Mouse (Mus musculus) lung, postnatal 0 days (tissue): Measurements from ENCODE around the gene Treh.

Experiments used
- CTCF ChIP-seq: IDR thresholded peaks from 2 replicates; pipeline ENCODE4 v1.5.1; 2016; ENCODE audit warnings: antibody characterized with exemption, mild to moderate bottlenecking
- EP300 ChIP-seq: IDR thresholded peaks from 2 replicates; pipeline ENCODE4 v1.6.1; 2016; ENCODE audit warnings: antibody characterized with exemption, mild to moderate bottlenecking, control low read depth

DNA sequence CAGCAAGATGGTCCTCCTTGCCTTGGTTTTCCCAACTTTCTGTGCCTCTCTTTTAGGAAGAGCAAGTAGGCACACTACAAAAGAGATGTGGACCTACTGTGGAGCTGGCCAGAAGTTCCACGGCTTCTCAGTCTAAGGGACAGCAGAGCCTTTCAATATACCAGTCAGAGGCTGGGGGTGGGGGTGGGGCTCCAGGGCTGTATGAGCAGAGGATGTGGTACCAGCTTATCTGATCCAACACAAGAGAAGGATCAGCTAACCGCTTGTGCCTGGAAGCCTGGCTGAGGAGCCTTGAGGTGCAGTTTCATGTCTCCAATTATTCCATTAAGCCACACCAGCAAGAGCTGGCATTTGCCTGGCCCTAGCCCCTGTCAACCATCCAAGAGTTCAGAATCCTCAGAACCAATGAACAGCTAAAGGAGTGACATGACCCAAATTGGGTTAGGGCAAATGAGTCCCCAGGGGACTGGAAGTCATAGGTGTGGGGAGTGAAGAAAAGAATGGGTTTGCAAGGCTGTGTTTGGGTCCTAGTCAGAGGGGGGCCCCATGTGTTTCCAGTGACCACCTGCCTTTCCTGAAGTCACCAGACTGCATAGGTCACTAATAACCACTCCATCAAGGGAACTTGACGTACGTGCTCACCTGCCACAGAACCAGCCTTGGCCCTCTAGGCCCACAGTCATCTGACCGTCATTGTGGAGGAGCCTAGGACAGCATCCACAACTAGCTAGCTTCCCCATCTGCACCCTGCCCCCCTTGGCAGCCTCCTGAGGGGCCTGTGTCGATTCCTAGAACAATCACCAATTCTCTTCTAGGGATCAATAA, 44.2 kb downstream of the Treh start:
- TF ChIP-seq CTCF (no peak), EP300 (no peak)
